Mouse (Mus musculus) small intestine, adult 2 months (tissue): ENCODE results near the gene Ccdc34.

Source experiments
- CTCF ChIP-seq: fragments of 200-500 bp; IDR thresholded peaks from 2 replicates; pipeline ENCODE4 v1.5.1; 2012; ENCODE audit warnings: low read depth, mild to moderate bottlenecking, control low read depth, inconsistent platforms, low read length, moderate library complexity, mixed read lengths; ENCODE audit not compliant: insufficient replicate concordance, insufficient read length; ENCODE audit errors: extremely low read depth
- POLR2A ChIP-seq: fragments of 200-500 bp; IDR thresholded peaks from 2 replicates; pipeline ENCODE4 v1.6.1; 2012; ENCODE audit warnings: low read depth, mild to moderate bottlenecking, control low read depth, inconsistent platforms, low read length, moderate library complexity

GRCm38 (mm10) chr2:110020430-110020829 is 2.8 kb downstream of the Ccdc34 start:
- no peak for TF ChIP-seq CTCF
- TF ChIP-seq POLR2A = no peak
